Mouse (Mus musculus) embryonic facial prominence, embryonic 11.5 days (tissue): ENCODE measurements at regions not wholly inside any gene's neighbourhood (a gene's known extent, or its start where the extent isn't known, plus 50 kb on each side); places are given as distances from the start of the nearest gene placed in this dataset.

Experiments
- ATAC-seq: fragments of 200-750 bp; cut with Nextera tagmentation; replicated peaks from 2 replicates; pipeline ENCODE4 v1.8.0; 2017; ENCODE audit warnings: low read depth; ENCODE audit not compliant: insufficient number of reproducible peaks, low FRiP score, low TSS enrichment
- DNase-seq: peaks from one replicate; pipeline ENCODE4 v3.0.0-alpha.2; 2015; ENCODE audit warnings: low spot score
- H3K27ac ChIP-seq: fragments of 300-500 bp; sonication (generic); replicated peaks from 2 replicates; pipeline ENCODE4 v1.5.1; 2014; ENCODE audit warnings: mild to moderate bottlenecking, low read depth, low read length, control low read depth
- H3K27me3 ChIP-seq: fragments of 300-500 bp; sonication (generic); 2 replicates; pipeline ENCODE4 v1.6.1; 2014; ENCODE audit warnings: mild to moderate bottlenecking, low read length, moderate library complexity, mixed read lengths; ENCODE audit not compliant: control insufficient read depth, insufficient read depth
- H3K36me3 ChIP-seq: fragments of 300-500 bp; sonication (generic); replicated peaks from 2 replicates; pipeline ENCODE4 v1.6.1; 2014; ENCODE audit warnings: low read depth, mild to moderate bottlenecking, low read length, moderate library complexity, mixed read lengths; ENCODE audit not compliant: control insufficient read depth, insufficient read depth
- H3K4me1 ChIP-seq: fragments of 300-500 bp; sonication (generic); 2 replicates; pipeline ENCODE4 v1.6.1; 2014; ENCODE audit warnings: low read length, mixed read lengths; ENCODE audit not compliant: control insufficient read depth, insufficient read depth
- H3K4me2 ChIP-seq: fragments of 300-500 bp; sonication (generic); 2 replicates; pipeline ENCODE4 v1.6.1; 2014; ENCODE audit warnings: low read depth, mild to moderate bottlenecking, control low read depth, low read length, moderate library complexity
- H3K4me3 ChIP-seq: fragments of 300-500 bp; sonication (generic); 2 replicates; pipeline ENCODE4 v1.5.1; 2014; ENCODE audit warnings: low read depth, low read length, control low read depth
- H3K9ac ChIP-seq: fragments of 300-500 bp; sonication (generic); replicated peaks from 2 replicates; pipeline ENCODE4 v1.6.1; 2014; ENCODE audit warnings: mild to moderate bottlenecking, control low read depth, low read length
- H3K9me3 ChIP-seq: fragments of 300-500 bp; sonication (generic); replicated peaks from 2 replicates; pipeline ENCODE4 v1.6.1; 2016; ENCODE audit warnings: mild to moderate bottlenecking, low read length, inconsistent platforms, mixed read lengths; ENCODE audit not compliant: control insufficient read depth
- WGBS: fragments of 180-500 bp; shearing (Covaris S2); extraction: QIAGEN DNeasy Blood & Tissue Kit; methylation state at CpG from one replicate; pipeline ENCODE4 v1.1.7; 2014; 5-methylcytosine and 5-hydroxymethylcytosine counted together

- H3K9me3 ChIP-seq: no peaks in the 10 kb centered on the region
- H3K4me1 ChIP-seq: no peaks in the 10 kb centered on the region
- H3K36me3 ChIP-seq: no peaks in the 10 kb centered on the region
- H3K27me3 ChIP-seq: no peaks in the 10 kb centered on the region
- H3K4me3 ChIP-seq: no peak overlapping the region
- WGBS: 84% methylated on average over 9 of the region's 9 CpGs
- ATAC-seq: 0 out of 2 replicates have a peak, but pooled peaks have one; percentile 34
- no peak for DNase-seq
- H3K27ac ChIP-seq: no peak overlapping the region
- no peak overlapping the region for H3K4me2 ChIP-seq
- no peak overlapping the region for H3K9ac ChIP-seq
Observed at GRCm38 (mm10) chr5:54194846-54195245, 196.5 kb downstream of the Stim2 start.

GRCm38 (mm10) chr5:54200032-54200431, 201.7 kb downstream of the Stim2 start:
- no peak overlapping the region for H3K4me2 ChIP-seq
- no peaks in the 10 kb centered on the region for H3K4me1 ChIP-seq
- WGBS: 61% methylated on average over 3 of the region's 3 CpGs
- no peak overlapping the region for H3K9ac ChIP-seq
- H3K36me3 ChIP-seq: no peaks in the 10 kb centered on the region
- DNase-seq (no peak), ATAC-seq (no peak)
- H3K9me3 ChIP-seq: no peaks in the 10 kb centered on the region
- H3K27ac ChIP-seq: no peak overlapping the region
- no peak overlapping the region for H3K4me3 ChIP-seq
- H3K27me3 ChIP-seq: no peaks in the 10 kb centered on the region

- Histone ChIP-seq H3K9me3 (no peaks in the 10 kb centered on the region), H3K4me3 (no peak overlapping the region), H3K27me3 (no peaks in the 10 kb centered on the region), H3K36me3 (no peaks in the 10 kb centered on the region), H3K9ac (no peak overlapping the region), H3K27ac (no peak overlapping the region), H3K4me2 (no peak overlapping the region), H3K4me1 (no peaks in the 10 kb centered on the region)
- no peak for DNase-seq
- ATAC-seq: no peak
- 75% methylated on average over 5 of the region's 5 CpGs for WGBS
Observed at GRCm38 (mm10) chr5:54200587-54200986, 202.3 kb downstream of the Stim2 start.

- Histone ChIP-seq H3K9me3 (no peaks in the 10 kb centered on the region), H3K4me3 (no peak overlapping the region), H3K27ac (no peak overlapping the region), H3K27me3 (no peaks in the 10 kb centered on the region), H3K36me3 (no peaks in the 10 kb centered on the region), H3K4me1 (no peaks in the 10 kb centered on the region), H3K4me2 (no peak overlapping the region), H3K9ac (no peak overlapping the region)
- DNase-seq (no peak), ATAC-seq (no peak)
Observed at GRCm38 (mm10) chr5:54211457-54211856, 213.2 kb downstream of the Stim2 start.

- no peaks in the 10 kb centered on the region for H3K27me3 ChIP-seq
- ATAC-seq (no peak), DNase-seq (no peak)
- no peaks in the 10 kb centered on the region for H3K9me3 ChIP-seq
- no peak overlapping the region for H3K4me2 ChIP-seq
- H3K36me3 ChIP-seq: no peaks in the 10 kb centered on the region
- 45% methylated on average over 5 of the region's 5 CpGs for WGBS
- no peaks in the 10 kb centered on the region for H3K4me1 ChIP-seq
- H3K9ac ChIP-seq: no peak overlapping the region
- no peak overlapping the region for H3K27ac ChIP-seq
- no peak overlapping the region for H3K4me3 ChIP-seq
Observed at GRCm38 (mm10) chr5:54212038-54212589, 213.8 kb downstream of the Stim2 start.

GRCm38 (mm10) chr5:54225031-54225430, 226.7 kb downstream of the Stim2 start:
- Histone ChIP-seq H3K4me3 (no peak overlapping the region), H3K4me2 (no peak overlapping the region), H3K9ac (no peak overlapping the region), H3K27ac (no peak overlapping the region), H3K9me3 (no peaks in the 10 kb centered on the region), H3K4me1 (no peaks in the 10 kb centered on the region), H3K36me3 (no peaks in the 10 kb centered on the region), H3K27me3 (no peaks in the 10 kb centered on the region)
- DNase-seq: no peak
- ATAC-seq: no peak

- Histone ChIP-seq H3K36me3 (no peaks in the 10 kb centered on the region), H3K27ac (no peak overlapping the region), H3K27me3 (no peaks in the 10 kb centered on the region), H3K4me1 (no peaks in the 10 kb centered on the region), H3K4me3 (no peak overlapping the region), H3K4me2 (no peak overlapping the region), H3K9ac (no peak overlapping the region), H3K9me3 (no peaks in the 10 kb centered on the region)
- WGBS: 88% methylated on average over 1 of the region's 1 CpGs
- ATAC-seq: no peak
- DNase-seq: no peak
Observed at GRCm38 (mm10) chr5:54234580-54234979, 236.3 kb downstream of the Stim2 start.

- no peaks in the 10 kb centered on the region for H3K36me3 ChIP-seq
- H3K9ac ChIP-seq: no peak overlapping the region
- DNase-seq: no peak
- no peak overlapping the region for H3K4me3 ChIP-seq
- H3K4me1 ChIP-seq: no peaks in the 10 kb centered on the region
- H3K9me3 ChIP-seq: no peaks in the 10 kb centered on the region
- H3K4me2 ChIP-seq: no peak overlapping the region
- WGBS: 57% methylated on average over 6 of the region's 6 CpGs
- no peak overlapping the region for H3K27ac ChIP-seq
- no peaks in the 10 kb centered on the region for H3K27me3 ChIP-seq
- no peak for ATAC-seq
Observed at GRCm38 (mm10) chr5:54235226-54235625, 236.9 kb downstream of the Stim2 start.
